Mouse (Mus musculus) retina, postnatal 7 days (tissue): ENCODE measurements around the gene Ncapd2.

Experiments
- DNase-seq: peaks from one replicate; pipeline ENCODE4 v3.0.0-alpha.2; 2012; ENCODE audit warnings: low read depth, low spot score

Gene Ncapd2

GRCm38 (mm10) chr6:125191332-125192015, at the start of gene Ncapd2, which contains the start of gene Mrpl51:
Ncapd2 (minus strand) TSS chr6:125191701.
Mrpl51 (plus strand) TSS chr6:125191801.
- peak; percentile 96 for DNase-seq

GRCm38 (mm10) chr6:125240617-125241016, 49.1 kb upstream of the Ncapd2 start:
- no peak for DNase-seq

- DNase-seq, result no peak
These were observed 48.0 kb upstream of the Ncapd2 start for GRCm38 (mm10) chr6:125239547-125239946.

- DNase-seq, result no peak
These were observed 46.9 kb upstream of the Ncapd2 start for GRCm38 (mm10) chr6:125238396-125238795.

DNA sequence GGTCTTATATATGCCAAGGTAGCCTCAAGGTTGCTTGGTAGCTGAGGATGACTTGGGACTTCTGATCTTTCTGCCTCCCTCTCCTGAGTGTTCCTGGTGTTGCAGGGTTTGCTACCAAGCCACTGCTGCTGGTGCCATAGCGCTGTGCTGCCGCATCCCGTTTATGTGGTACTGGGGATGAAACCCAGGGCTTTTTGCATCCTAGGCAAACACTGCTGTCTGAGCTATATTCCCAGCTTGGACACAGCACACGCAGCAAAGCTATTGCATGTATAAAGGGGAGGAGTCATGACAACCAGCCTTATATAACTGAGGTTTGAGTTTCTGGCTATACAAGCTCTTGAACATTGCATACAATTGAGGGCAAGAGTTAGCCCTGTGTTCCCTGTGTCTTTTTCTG, 45.9 kb upstream of the Ncapd2 start:
- DNase-seq, result no peak

- DNase-seq, result no peak
These were observed 45.3 kb upstream of the Ncapd2 start, which contains the start of gene Cd27 for GRCm38 (mm10) chr6:125236782-125237181. Cd27 (minus strand) TSS chr6:125237010.

DNA sequence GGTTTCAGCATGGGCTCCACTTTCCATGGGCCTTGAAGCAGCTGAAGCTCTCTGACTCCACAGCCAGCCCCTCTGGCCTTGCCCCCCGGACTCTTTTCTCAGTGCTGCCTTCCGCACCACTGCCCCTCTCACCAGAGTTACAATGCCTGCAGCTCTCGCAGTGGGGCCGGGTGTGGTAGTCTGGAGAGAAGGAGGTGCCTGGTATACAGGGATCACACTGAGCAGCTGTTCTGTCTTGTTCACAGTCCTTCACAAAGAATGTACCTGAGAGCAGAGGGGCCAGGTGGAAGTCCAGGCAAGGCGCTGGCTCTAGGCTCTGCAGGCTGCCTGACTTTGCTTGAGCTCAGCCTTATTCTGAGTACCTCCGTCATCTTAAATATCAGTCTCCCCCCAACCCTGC, 44.8 kb upstream of the Ncapd2 start:
- no peak for DNase-seq

- DNase-seq, result no peak
These were observed 43.0 kb upstream of the Ncapd2 start for GRCm38 (mm10) chr6:125234520-125234828.

DNA sequence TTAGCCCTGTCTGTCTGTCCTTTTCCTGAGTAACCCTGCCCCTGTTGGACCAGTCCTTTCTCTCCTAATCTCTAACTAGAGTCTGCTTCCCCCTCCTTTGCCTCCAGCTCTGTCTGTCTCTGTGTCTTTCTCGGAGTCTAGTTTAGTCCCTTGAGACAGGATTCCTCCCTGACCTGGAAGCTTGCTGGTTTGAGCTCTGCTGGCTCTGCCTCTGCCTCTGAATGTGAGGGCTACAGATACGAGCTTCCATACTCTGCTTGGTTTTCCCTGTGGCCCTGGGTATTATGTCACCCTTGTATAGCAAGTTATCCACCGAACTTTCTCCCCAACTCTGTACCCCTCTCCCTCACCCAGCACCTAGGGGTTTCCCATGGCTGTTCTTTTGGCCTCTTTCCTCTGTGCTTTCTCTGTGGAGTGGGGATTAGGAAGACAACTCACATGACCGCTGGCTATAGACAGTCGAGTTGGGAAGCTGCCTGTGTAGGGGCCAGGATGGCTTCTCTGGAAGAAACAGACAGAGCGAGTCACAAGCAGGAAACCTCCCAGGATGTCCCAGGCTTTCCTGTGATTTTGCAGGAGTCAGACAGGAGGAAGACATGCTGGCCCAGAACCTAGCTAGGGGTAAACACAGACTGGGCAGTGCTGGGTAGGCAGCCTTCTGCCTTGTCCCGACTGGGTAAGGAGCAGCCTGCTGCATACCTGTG, 42.5 kb upstream of the Ncapd2 start:
- DNase-seq, result no peak

- DNase-seq, result no peak
These were observed 41.0 kb upstream of the Ncapd2 start for GRCm38 (mm10) chr6:125232516-125232915.

DNA sequence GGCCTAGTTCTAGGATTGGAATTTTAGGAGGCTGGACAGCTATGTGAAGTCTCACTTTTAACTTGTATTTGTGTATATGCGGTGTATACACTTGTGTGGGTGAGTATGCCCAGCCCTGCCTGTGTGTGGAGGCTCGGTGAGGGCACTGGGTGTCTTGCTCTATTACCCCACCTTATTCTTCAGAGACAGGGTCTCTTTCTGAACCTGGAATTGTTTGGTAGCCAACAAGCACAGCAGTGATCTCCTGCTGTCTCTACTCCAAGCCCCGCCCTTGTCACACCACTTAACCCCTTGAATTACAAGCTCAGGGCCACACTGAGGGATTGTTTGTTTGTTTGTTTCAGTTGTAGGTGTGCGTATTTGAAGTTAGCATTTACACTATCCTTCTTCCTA, 40.5 kb upstream of the Ncapd2 start:
- no peak for DNase-seq

- peak; percentile 11 for DNase-seq
These were observed 39.9 kb upstream of the Ncapd2 start, which contains the start of gene Tapbpl for GRCm38 (mm10) chr6:125231117-125232044. Tapbpl (minus strand) TSS chr6:125231860.

- DNase-seq, result no peak
These were observed 39.1 kb upstream of the Ncapd2 start for GRCm38 (mm10) chr6:125230571-125230970.

GRCm38 (mm10) chr6:125225518-125226115, 34.1 kb upstream of the Ncapd2 start:
- no peak for DNase-seq

DNA sequence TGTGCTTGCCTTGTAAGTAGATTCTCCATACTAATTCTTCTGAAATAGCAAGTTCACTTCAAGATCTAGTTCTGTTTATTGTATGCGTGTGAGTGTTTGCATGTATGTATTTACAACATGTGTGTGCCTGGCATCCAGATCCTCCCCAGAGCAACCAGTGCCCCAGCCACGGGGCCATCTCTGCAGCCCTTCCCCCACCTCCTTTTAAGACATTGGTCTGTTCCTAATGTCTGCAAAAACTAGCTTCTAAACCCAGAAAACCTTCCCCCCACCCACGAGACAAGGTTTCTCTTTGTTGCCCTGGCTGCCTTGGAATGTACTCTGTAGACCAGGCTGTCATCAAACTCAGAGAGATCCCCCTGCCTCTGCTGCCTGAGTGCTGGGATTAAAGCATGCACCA, 31.1 kb upstream of the Ncapd2 start:
- no peak for DNase-seq

GRCm38 (mm10) chr6:125222146-125222545, 30.6 kb upstream of the Ncapd2 start:
- no peak for DNase-seq

GRCm38 (mm10) chr6:125221115-125221745, 29.7 kb upstream of the Ncapd2 start:
- DNase-seq, result no peak

DNA sequence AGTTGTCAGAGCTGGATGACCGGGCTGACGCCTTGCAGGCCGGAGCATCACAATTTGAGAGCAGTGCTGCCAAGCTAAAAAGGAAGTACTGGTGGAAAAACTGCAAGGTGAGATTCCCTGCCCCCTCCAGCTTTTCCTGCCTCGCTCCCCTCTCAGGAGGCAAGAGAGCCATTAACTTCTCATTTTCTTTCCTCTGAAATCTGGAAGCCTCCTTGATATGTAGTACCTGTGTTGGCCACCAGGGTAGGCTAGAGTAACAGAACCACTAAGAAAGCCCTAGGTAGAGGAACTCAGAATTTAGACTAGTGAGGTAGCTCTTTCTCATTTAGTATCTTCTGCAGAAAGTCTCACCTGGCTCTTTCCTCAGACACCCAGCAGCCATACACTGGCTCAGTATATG, 27.5 kb upstream of the Ncapd2 start:
- DNase-seq, result peak; percentile 31

GRCm38 (mm10) chr6:125217899-125218298, 26.4 kb upstream of the Ncapd2 start:
- no peak for DNase-seq

DNA sequence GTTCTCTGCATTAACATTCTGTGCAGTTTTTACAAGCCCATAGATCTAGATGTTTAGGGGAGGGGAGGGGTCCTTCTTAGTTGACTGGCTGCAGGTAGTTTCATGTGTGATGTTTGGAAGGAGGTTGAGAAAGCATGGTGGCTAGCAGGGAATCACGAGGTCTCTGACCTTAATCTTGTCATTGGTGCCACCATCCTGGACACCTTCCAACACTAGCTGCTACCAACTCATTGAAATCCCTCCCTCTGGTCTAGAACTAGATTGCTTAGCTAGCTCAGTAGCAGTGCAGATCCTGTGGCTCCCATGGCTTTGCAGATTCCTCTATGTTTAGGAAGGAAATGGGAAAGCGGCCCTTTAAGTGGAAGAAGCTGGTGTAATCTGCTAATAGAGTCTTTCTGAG, 25.4 kb upstream of the Ncapd2 start:
- DNase-seq, result no peak
